Mouse (Mus musculus) midbrain, embryonic 11.5 days (tissue): ENCODE results near the gene Ahnak. TPM values are rescaled to one million over a fixed set of nuclear protein-coding genes. Genes with fewer than 3 reads are reported as not detected.

ENCODE experiments used
- ATAC-seq: fragments of 200-750 bp; cut with Nextera tagmentation; 2 replicates; pipeline ENCODE4 v1.8.0; 2017; ENCODE audit warnings: moderate TSS enrichment, moderate library complexity; ENCODE audit not compliant: low FRiP score
- DNase-seq: peaks from one replicate; pipeline ENCODE4 v3.0.0; 2015; ENCODE audit warnings: low spot score; ENCODE audit errors: missing footprints
- H3K27ac ChIP-seq: fragments of 300-500 bp; sonication (generic); 2 replicates; pipeline ENCODE4 v1.5.1; 2014; ENCODE audit warnings: low read depth, low read length
- H3K27me3 ChIP-seq: fragments of 300-500 bp; sonication (generic); 2 replicates; pipeline ENCODE4 v1.6.1; 2014; ENCODE audit warnings: mild to moderate bottlenecking, low read length, moderate library complexity, mixed read lengths; ENCODE audit not compliant: control insufficient read depth, insufficient read depth
- H3K36me3 ChIP-seq: fragments of 300-500 bp; sonication (generic); 2 replicates; pipeline ENCODE4 v1.6.1; 2014; ENCODE audit warnings: mild to moderate bottlenecking, low read length, moderate library complexity, mixed read lengths; ENCODE audit not compliant: control insufficient read depth, insufficient read depth
- H3K4me1 ChIP-seq: fragments of 300-500 bp; sonication (generic); 2 replicates; pipeline ENCODE4 v1.6.1; 2014; ENCODE audit warnings: low read length; ENCODE audit not compliant: control insufficient read depth, insufficient read depth
- H3K4me2 ChIP-seq: fragments of 300-500 bp; sonication (generic); 2 replicates; pipeline ENCODE4 v1.6.1; 2014; ENCODE audit warnings: mild to moderate bottlenecking, moderate library complexity
- H3K4me3 ChIP-seq: fragments of 300-500 bp; sonication (generic); 2 replicates; pipeline ENCODE4 v1.5.1; 2014; ENCODE audit warnings: low read depth, low read length
- H3K9ac ChIP-seq: fragments of 300-500 bp; sonication (generic); 2 replicates; pipeline ENCODE4 v1.6.1; 2014; ENCODE audit warnings: low read length
- H3K9me3 ChIP-seq: fragments of 300-500 bp; sonication (generic); 2 replicates; pipeline ENCODE4 v1.6.1; 2016; ENCODE audit warnings: low read length; ENCODE audit not compliant: control insufficient read depth
- WGBS: fragments of 180-500 bp; shearing (Covaris S2); extraction: QIAGEN DNeasy Blood & Tissue Kit; methylation state at CpG from one replicate; pipeline ENCODE4 v1.1.7; 2014; 5-methylcytosine and 5-hydroxymethylcytosine counted together
- polyA plus RNA-seq: library from polyadenylated mRNA; unstranded; fragments of >200 nt; fragmentation: Nextera tagmentation; extraction: Ambion mirVana; gene quantifications from 2 replicates; pipeline ENCODE4 v1.2.1, GENCODE M21; 2014

Ahnak gene
- polyA plus RNA-seq, 1 experiment from 2014 or later = 6.3 TPM

- no peak for DNase-seq
- no peak overlapping the region for H3K9ac ChIP-seq
- H3K9me3 ChIP-seq = no peaks in the 10 kb centered on the region
- H3K4me3 ChIP-seq = no peak overlapping the region
- H3K27ac ChIP-seq = no peak overlapping the region
- H3K4me2 ChIP-seq = no peak overlapping the region
- no peak for ATAC-seq
- H3K27me3 ChIP-seq = no peaks in the 10 kb centered on the region
- no peaks in the 10 kb centered on the region for H3K36me3 ChIP-seq
- no peaks in the 10 kb centered on the region for H3K4me1 ChIP-seq
- WGBS = 73% methylated on average over 6 of the region's 6 CpGs
Observed at GRCm38 (mm10) chr19:9052803-9053431, 63.8 kb downstream of the Ahnak start.

GRCm38 (mm10) chr19:9055153-9055552 lies 66.1 kb downstream of the Ahnak start:
- DNase-seq (no peak), ATAC-seq (no peak)
- Histone ChIP-seq H3K27ac (no peak overlapping the region), H3K4me3 (no peak overlapping the region), H3K4me1 (no peaks in the 10 kb centered on the region), H3K4me2 (no peak overlapping the region), H3K27me3 (no peaks in the 10 kb centered on the region), H3K9me3 (no peaks in the 10 kb centered on the region), H3K36me3 (no peaks in the 10 kb centered on the region), H3K9ac (no peak overlapping the region)
- WGBS = 30% methylated on average over 2 of the region's 2 CpGs

DNA sequence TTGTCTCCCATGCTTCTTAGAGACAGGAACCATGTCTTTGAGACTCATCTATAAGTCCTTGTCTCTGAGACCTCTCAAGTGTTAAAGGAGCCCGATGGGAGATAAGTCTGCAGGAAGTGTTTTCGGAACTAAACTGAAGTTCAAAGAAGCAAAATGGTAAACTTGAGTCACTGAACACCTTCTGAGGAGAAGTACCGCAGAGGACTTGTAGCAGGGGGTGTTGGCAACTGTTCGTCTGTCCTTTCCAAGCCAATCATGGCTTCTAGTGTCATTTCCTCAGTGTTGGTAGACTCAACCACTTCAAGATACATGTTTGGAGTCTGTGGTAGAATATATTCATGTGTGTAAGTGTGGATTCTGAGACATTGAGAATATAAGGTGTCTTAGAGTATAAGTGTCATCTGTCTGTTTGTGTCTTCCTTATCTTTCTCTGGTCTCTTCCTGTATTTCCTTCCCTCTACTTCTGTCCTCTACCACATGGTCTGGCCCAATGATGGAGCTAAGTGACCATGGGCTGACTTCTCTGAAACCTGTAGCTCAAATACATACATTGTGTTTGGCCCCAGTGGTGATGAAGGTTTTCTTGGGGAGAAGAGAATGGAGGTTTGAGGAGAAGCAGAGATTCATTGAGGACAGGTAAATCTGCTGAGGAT lies 66.7 kb downstream of the Ahnak start:
- ATAC-seq = no peak
- Histone ChIP-seq H3K27me3 (no peaks in the 10 kb centered on the region), H3K4me2 (no peak overlapping the region), H3K27ac (no peak overlapping the region), H3K9ac (no peak overlapping the region), H3K4me1 (no peaks in the 10 kb centered on the region), H3K9me3 (no peaks in the 10 kb centered on the region), H3K36me3 (no peaks in the 10 kb centered on the region), H3K4me3 (no peak overlapping the region)
- 92% methylated on average over 4 of the region's 4 CpGs for WGBS
- DNase-seq = no peak

- Histone ChIP-seq H3K36me3 (no peaks in the 10 kb centered on the region), H3K27me3 (no peaks in the 10 kb centered on the region)
Observed at GRCm38 (mm10) chr19:9057679-9058078, 68.6 kb downstream of the Ahnak start.

GRCm38 (mm10) chr19:9058331-9058884 lies 69.3 kb downstream of the Ahnak start:
- 88% methylated on average over 1 of the region's 1 CpGs for WGBS

More at GRCm38 (mm10) chr19:9057679-9058078, 68.6 kb downstream of the Ahnak start:
- Histone ChIP-seq H3K27ac (no peak overlapping the region), H3K4me2 (no peak overlapping the region), H3K4me1 (no peaks in the 10 kb centered on the region), H3K4me3 (no peak overlapping the region), H3K9ac (no peak overlapping the region), H3K9me3 (no peaks in the 10 kb centered on the region)
- no peak for DNase-seq
- no peak for ATAC-seq

DNA sequence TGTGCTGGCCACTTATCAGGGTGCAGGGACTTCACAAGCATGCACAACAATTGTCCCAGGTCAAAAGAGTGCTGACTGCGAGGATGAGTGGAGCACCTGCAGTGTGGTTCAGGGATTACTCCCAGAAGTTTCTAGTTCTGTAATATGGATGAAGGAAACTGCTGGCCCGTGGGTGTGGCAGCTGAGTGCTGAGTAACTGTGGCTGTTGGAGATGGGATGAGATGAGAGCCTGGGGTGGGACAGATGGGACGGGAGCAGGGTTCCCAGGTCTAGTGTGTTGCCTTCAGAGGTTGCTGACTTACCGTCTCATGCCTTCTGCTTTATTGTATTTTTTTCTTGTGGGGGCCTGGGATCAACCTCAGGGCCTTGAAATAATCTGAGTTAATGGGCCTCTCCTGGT lies 69.9 kb downstream of the Ahnak start:
- Histone ChIP-seq H3K4me3 (no peak overlapping the region), H3K27ac (no peak overlapping the region), H3K9me3 (no peaks in the 10 kb centered on the region), H3K36me3 (no peaks in the 10 kb centered on the region), H3K4me2 (no peak overlapping the region), H3K4me1 (no peaks in the 10 kb centered on the region), H3K27me3 (no peaks in the 10 kb centered on the region), H3K9ac (no peak overlapping the region)
- DNase-seq (peak; percentile 12), ATAC-seq (no peak)
- 77% methylated on average over 4 of the region's 4 CpGs for WGBS

More at GRCm38 (mm10) chr19:9058331-9058884, 69.3 kb downstream of the Ahnak start:
- Histone ChIP-seq H3K4me3 (no peak overlapping the region), H3K4me1 (no peaks in the 10 kb centered on the region), H3K27ac (no peak overlapping the region), H3K27me3 (no peaks in the 10 kb centered on the region), H3K9ac (no peak overlapping the region), H3K9me3 (no peaks in the 10 kb centered on the region), H3K36me3 (no peaks in the 10 kb centered on the region), H3K4me2 (no peak overlapping the region)
- no peak for ATAC-seq
- DNase-seq = no peak

DNA sequence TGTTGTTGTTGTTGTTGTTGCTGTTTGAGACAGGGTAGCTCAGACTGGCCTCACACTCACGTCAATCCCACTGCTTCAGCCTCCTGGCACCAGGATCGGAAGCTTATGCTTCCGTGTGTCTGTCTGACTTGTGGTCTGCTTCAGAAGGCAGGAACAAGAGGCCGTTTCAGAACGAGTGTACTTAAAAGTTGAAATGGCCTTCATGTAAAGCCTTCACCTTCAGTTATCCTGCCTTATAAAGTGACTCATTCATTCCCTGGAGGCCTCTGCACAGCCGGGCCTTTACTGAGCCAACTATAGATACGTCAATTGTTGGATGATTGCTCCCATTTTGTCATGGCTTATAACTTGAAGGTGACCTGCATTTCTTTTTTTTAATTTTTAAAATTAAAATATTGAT lies 70.3 kb downstream of the Ahnak start:
- H3K9ac ChIP-seq = no peak overlapping the region
- no peaks in the 10 kb centered on the region for H3K36me3 ChIP-seq
- no peak overlapping the region for H3K4me2 ChIP-seq
- no peak overlapping the region for H3K27ac ChIP-seq
- no peaks in the 10 kb centered on the region for H3K4me1 ChIP-seq
- H3K27me3 ChIP-seq = no peaks in the 10 kb centered on the region
- WGBS = 91% methylated on average over 7 of the region's 7 CpGs
- no peak overlapping the region for H3K4me3 ChIP-seq
- H3K9me3 ChIP-seq = no peaks in the 10 kb centered on the region
- ATAC-seq (no peak), DNase-seq (no peak)

- 78% methylated on average over 4 of the region's 4 CpGs for WGBS
- Histone ChIP-seq H3K4me1 (no peaks in the 10 kb centered on the region), H3K9ac (no peak overlapping the region), H3K4me2 (no peak overlapping the region), H3K4me3 (no peak overlapping the region), H3K36me3 (no peaks in the 10 kb centered on the region), H3K9me3 (no peaks in the 10 kb centered on the region), H3K27ac (no peak overlapping the region), H3K27me3 (no peaks in the 10 kb centered on the region)
- no peak for ATAC-seq
- peak; percentile 26 for DNase-seq
Observed at GRCm38 (mm10) chr19:9060103-9060502, 71.0 kb downstream of the Ahnak start.

- Histone ChIP-seq H3K4me2 (no peak overlapping the region), H3K9me3 (no peaks in the 10 kb centered on the region), H3K27ac (no peak overlapping the region), H3K4me1 (peaks cover 3% of the 10 kb centered on the region; the same call in 1 of the 2 replicates), H3K36me3 (no peaks in the 10 kb centered on the region), H3K27me3 (no peaks in the 10 kb centered on the region), H3K4me3 (no peak overlapping the region), H3K9ac (no peak overlapping the region)
- WGBS = 90% methylated on average over 8 of the region's 8 CpGs
- DNase-seq = no peak
- no peak for ATAC-seq
Observed at GRCm38 (mm10) chr19:9061221-9061893, 72.3 kb downstream of the Ahnak start.
